Mouse (Mus musculus): ENCODE data around the gene Nphp4. TPM values are rescaled to one million over a fixed set of nuclear protein-coding genes. Genes with fewer than 3 reads are reported as not detected.

Gene Nphp4
- polyA plus RNA-seq, 1 experiment from 2014 or later: 1.7 TPM

GRCm38 (mm10) chr4:152467951-152468350 lies 8.6 kb upstream of the Nphp4 start:
- DNase-seq (ENCODE audit: low spot score): no peak
- Histone ChIP-seq H3K4me1 (replicated peaks; ENCODE audit: insufficient read depth, low read length) (no peaks in the 10 kb centered on the region), H3K36me3 (ENCODE audit: insufficient read depth, low read length) (no peaks in the 10 kb centered on the region), H3K4me2 (ENCODE audit: low read length) (no peak overlapping the region), H3K4me3 (replicated peaks; ENCODE audit: low read depth, low read length) (no peak overlapping the region), H3K9ac (ENCODE audit: low read depth, low read length) (no peak overlapping the region), H3K9me3 (replicated peaks; ENCODE audit: low read length) (no peaks in the 10 kb centered on the region), H3K27me3 (ENCODE audit: insufficient read depth, low read length) (no peaks in the 10 kb centered on the region), H3K27ac (no peak overlapping the region)
- no peak for TF ChIP-seq CTCF (IDR thresholded peaks at IDR 0.05; ENCODE audit: low read depth)
- ATAC-seq (replicated peaks; ENCODE audit: low FRiP score, low read depth): no peak
- 74% methylated on average over 6 of the region's 6 CpGs for WGBS

- Histone ChIP-seq H3K9ac (ENCODE audit: low read depth, low read length) (no peak overlapping the region), H3K36me3 (ENCODE audit: insufficient read depth, low read length) (no peaks in the 10 kb centered on the region), H3K4me3 (replicated peaks; ENCODE audit: low read depth, low read length) (no peak overlapping the region), H3K27me3 (ENCODE audit: insufficient read depth, low read length) (no peaks in the 10 kb centered on the region), H3K4me2 (ENCODE audit: low read length) (no peak overlapping the region), H3K4me1 (replicated peaks; ENCODE audit: insufficient read depth, low read length) (peaks cover 13% of the 10 kb centered on the region; the same call in 1 of the 2 replicates), H3K27ac (no peak overlapping the region), H3K9me3 (replicated peaks; ENCODE audit: low read length) (no peaks in the 10 kb centered on the region)
- ATAC-seq (replicated peaks; ENCODE audit: low FRiP score, low read depth) (no peak), DNase-seq (ENCODE audit: low spot score) (no peak)
- TF ChIP-seq CTCF (IDR thresholded peaks at IDR 0.05; ENCODE audit: low read depth): no peak
- WGBS: 86% methylated on average over 7 of the region's 7 CpGs
Observed at GRCm38 (mm10) chr4:152475941-152476340, 565 bp upstream of the Nphp4 start.

- WGBS: 0% methylated on average over 15 of the region's 21 CpGs
- DNase-seq (ENCODE audit: low spot score): no peak
Observed at GRCm38 (mm10) chr4:152477106-152477465, 580 bp downstream of the Nphp4 start.

GRCm38 (mm10) chr4:152477466-152478223 lies 1.1 kb downstream of the Nphp4 start, which contains the start of gene Kcnab2:
Gene Kcnab2, minus strand, starts transcription at chr4:152477871.
- Histone ChIP-seq H3K36me3 (ENCODE audit: insufficient read depth, low read length) (no peaks in the 10 kb centered on the region), H3K4me1 (replicated peaks; ENCODE audit: insufficient read depth, low read length) (peaks cover 13% of the 10 kb centered on the region; the same call in 1 of the 2 replicates), H3K27me3 (ENCODE audit: insufficient read depth, low read length) (no peaks in the 10 kb centered on the region), H3K9ac (ENCODE audit: low read depth, low read length) (peak within 1 kb of the TSS; percentile 84), H3K4me3 (replicated peaks; ENCODE audit: low read depth, low read length) (peak within 1 kb of the TSS; percentile 82), H3K4me2 (ENCODE audit: low read length) (peak within 1 kb of the TSS; percentile 88), H3K27ac (peak within 1 kb of the TSS; percentile 72), H3K9me3 (replicated peaks; ENCODE audit: low read length) (no peaks in the 10 kb centered on the region)
- DNase-seq (ENCODE audit: low spot score): peak; percentile 97
- TF ChIP-seq CTCF (IDR thresholded peaks at IDR 0.05; ENCODE audit: low read depth): no peak
- under 1% methylated on average over 63 of the region's 63 CpGs for WGBS
- peak; percentile 95 for ATAC-seq (replicated peaks; ENCODE audit: low FRiP score, low read depth)

More at GRCm38 (mm10) chr4:152477106-152477465, 580 bp downstream of the Nphp4 start:
- Histone ChIP-seq H3K36me3 (ENCODE audit: insufficient read depth, low read length) (no peaks in the 10 kb centered on the region), H3K4me2 (ENCODE audit: low read length) (peak overlapping the region; percentile 88), H3K9me3 (replicated peaks; ENCODE audit: low read length) (no peaks in the 10 kb centered on the region), H3K9ac (ENCODE audit: low read depth, low read length) (peak overlapping the region; percentile 84; the same call in 1 of the 2 replicates), H3K4me1 (replicated peaks; ENCODE audit: insufficient read depth, low read length) (peaks cover 13% of the 10 kb centered on the region; the same call in 1 of the 2 replicates), H3K27ac (no peak overlapping the region), H3K27me3 (ENCODE audit: insufficient read depth, low read length) (no peaks in the 10 kb centered on the region), H3K4me3 (replicated peaks; ENCODE audit: low read depth, low read length) (peak overlapping the region; percentile 82)
- TF ChIP-seq CTCF (IDR thresholded peaks at IDR 0.05; ENCODE audit: low read depth): no peak
- no peak for ATAC-seq (replicated peaks; ENCODE audit: low FRiP score, low read depth)

GRCm38 (mm10) chr4:152478224-152478567 lies 1.7 kb downstream of the Nphp4 start:
- 0% methylated on average over 13 of the region's 13 CpGs for WGBS
- DNase-seq (ENCODE audit: low spot score) (peak; percentile 62), ATAC-seq (replicated peaks; ENCODE audit: low FRiP score, low read depth) (peak; percentile 22; the same call in 1 of the 2 replicates)
- peaks cover 13% of the 10 kb centered on the region; the same call in 1 of the 2 replicates for H3K4me1 ChIP-seq (replicated peaks; ENCODE audit: insufficient read depth, low read length)
- no peaks in the 10 kb centered on the region for H3K36me3 ChIP-seq (ENCODE audit: insufficient read depth, low read length)
- H3K4me3 ChIP-seq (replicated peaks; ENCODE audit: low read depth, low read length): peak overlapping the region; percentile 82
- peak overlapping the region; percentile 88 for H3K4me2 ChIP-seq (ENCODE audit: low read length)
- H3K9ac ChIP-seq (ENCODE audit: low read depth, low read length): peak overlapping the region; percentile 84
- H3K27me3 ChIP-seq (ENCODE audit: insufficient read depth, low read length): no peaks in the 10 kb centered on the region
- TF ChIP-seq CTCF (IDR thresholded peaks at IDR 0.05; ENCODE audit: low read depth): no peak
- no peaks in the 10 kb centered on the region for H3K9me3 ChIP-seq (replicated peaks; ENCODE audit: low read length)
- peak overlapping the region; percentile 72; the same call in 1 of the 2 replicates for H3K27ac ChIP-seq

- Histone ChIP-seq H3K9ac (ENCODE audit: low read depth, low read length) (no peak overlapping the region), H3K4me2 (ENCODE audit: low read length) (no peak overlapping the region), H3K36me3 (ENCODE audit: insufficient read depth, low read length) (no peaks in the 10 kb centered on the region), H3K4me3 (replicated peaks; ENCODE audit: low read depth, low read length) (no peak overlapping the region), H3K9me3 (replicated peaks; ENCODE audit: low read length) (no peaks in the 10 kb centered on the region), H3K27me3 (ENCODE audit: insufficient read depth, low read length) (no peaks in the 10 kb centered on the region), H3K4me1 (replicated peaks; ENCODE audit: insufficient read depth, low read length) (peaks cover 13% of the 10 kb centered on the region; the same call in 1 of the 2 replicates), H3K27ac (no peak overlapping the region)
- TF ChIP-seq CTCF (IDR thresholded peaks at IDR 0.05; ENCODE audit: low read depth): no peak
- ATAC-seq (replicated peaks; ENCODE audit: low FRiP score, low read depth) (no peak), DNase-seq (ENCODE audit: low spot score) (no peak)
- WGBS: 41% methylated on average over 8 of the region's 8 CpGs
Observed at GRCm38 (mm10) chr4:152480426-152480825, 3.9 kb downstream of the Nphp4 start.
